Mouse (Mus musculus): ENCODE results near the gene Bicd2.

- no peak for TF ChIP-seq CTCF (IDR thresholded peaks at IDR 0.05)
- no peak for TF ChIP-seq EP300 (IDR thresholded peaks at IDR 0.05)
Observed at GRCm38 (mm10) chr13:49407795-49408194, 66.4 kb downstream of the Bicd2 start.

Data from lung, postnatal 0 days (tissue).